Mouse (Mus musculus): ENCODE results near the gene Rsc1a1. TPM values are rescaled to one million over a fixed set of nuclear protein-coding genes. Genes with fewer than 3 reads are reported as not detected.

Rsc1a1 gene
- total RNA-seq, 2 experiments from 2014 or later = 1.4 to 2.3 TPM

GRCm38 (mm10) chr4:141653813-141654212, 31.6 kb downstream of the Rsc1a1 start:
- no peak for DNase-seq

DNA sequence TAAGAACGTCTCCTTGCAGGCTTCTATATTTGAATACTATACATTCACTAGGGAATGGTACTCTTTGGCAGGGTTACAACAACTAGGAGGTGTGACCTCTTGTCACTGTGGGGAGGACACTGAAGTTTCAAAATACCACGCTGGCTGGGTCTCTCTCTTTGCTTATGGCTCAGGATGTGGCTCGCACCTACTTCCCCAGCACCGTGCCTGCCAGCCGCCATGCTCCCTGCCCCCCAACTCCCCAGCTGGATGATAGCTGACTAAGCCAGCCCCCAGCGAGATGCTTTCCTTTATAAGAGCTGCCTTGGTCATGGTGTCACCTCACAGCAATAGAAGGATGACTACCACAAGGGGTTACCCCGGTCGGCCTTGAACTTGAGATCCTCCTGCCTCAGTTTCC, 32.4 kb downstream of the Rsc1a1 start:
- no peak for DNase-seq

GRCm38 (mm10) chr4:141651944-141652343, 33.5 kb downstream of the Rsc1a1 start:
- no peak for DNase-seq

DNA sequence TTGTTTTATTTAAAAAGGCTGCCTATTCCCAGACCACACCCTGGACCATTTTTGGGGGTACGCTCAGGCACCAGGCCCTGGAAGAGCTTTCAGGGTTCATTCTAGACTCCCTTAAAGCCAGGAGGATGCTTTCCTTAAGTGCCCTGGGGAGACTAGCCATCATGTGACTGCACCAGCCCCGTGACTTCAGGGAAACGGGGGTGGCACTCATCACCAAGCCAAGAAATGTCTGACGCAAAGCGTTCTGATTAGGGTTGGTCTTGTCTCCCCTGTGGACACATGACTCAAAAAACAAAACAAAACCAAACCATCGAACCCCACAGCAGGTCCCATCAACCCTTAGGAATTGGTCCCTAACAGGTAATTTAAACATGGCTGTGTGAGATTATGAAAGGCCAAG, 34.1 kb downstream of the Rsc1a1 start:
- DNase-seq = no peak

DNA sequence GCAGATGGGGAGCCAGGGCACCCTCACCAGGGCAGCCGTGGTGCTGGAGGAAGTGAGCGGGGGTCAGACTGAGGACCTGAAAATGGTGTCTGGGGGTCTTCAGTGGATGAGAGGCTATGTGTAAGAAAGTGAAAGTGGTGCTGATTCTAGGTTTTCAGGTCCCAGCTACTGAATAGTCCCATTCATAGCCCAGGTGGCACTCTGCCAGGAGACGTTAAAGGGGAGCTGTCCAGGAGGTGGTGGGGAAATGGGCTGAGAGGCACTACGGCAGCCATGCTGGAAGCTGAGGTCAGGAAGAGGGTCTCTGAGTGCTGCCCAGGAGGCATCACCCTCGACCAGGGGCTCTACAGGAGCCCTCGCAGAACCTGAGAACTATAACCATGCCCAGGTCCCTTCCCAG, 36.2 kb downstream of the Rsc1a1 start:
- DNase-seq = no peak

GRCm38 (mm10) chr4:141648262-141648661, 37.1 kb downstream of the Rsc1a1 start:
- DNase-seq = peak; percentile 51

DNA sequence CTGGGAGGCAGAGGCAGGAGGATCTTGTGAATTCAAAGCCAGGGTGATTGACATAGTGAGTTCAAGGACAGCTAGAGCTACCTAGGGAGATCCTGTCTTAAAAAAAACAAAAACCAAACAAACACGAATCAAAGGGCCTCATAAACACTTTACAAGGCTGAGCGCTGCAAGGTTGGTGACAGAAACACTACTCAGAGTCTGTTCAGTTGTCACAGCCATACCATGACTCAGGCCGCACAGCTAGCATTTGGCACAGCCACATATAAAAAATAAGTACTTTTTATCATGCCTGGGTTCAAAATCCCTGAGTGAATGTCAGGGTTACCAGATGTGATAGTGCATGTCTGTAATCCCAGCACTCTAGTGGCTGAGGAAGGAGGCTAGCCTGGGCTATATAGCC, 38.2 kb downstream of the Rsc1a1 start:
- no peak for DNase-seq

GRCm38 (mm10) chr4:141645988-141646387, 39.4 kb downstream of the Rsc1a1 start:
- no peak for DNase-seq

DNA sequence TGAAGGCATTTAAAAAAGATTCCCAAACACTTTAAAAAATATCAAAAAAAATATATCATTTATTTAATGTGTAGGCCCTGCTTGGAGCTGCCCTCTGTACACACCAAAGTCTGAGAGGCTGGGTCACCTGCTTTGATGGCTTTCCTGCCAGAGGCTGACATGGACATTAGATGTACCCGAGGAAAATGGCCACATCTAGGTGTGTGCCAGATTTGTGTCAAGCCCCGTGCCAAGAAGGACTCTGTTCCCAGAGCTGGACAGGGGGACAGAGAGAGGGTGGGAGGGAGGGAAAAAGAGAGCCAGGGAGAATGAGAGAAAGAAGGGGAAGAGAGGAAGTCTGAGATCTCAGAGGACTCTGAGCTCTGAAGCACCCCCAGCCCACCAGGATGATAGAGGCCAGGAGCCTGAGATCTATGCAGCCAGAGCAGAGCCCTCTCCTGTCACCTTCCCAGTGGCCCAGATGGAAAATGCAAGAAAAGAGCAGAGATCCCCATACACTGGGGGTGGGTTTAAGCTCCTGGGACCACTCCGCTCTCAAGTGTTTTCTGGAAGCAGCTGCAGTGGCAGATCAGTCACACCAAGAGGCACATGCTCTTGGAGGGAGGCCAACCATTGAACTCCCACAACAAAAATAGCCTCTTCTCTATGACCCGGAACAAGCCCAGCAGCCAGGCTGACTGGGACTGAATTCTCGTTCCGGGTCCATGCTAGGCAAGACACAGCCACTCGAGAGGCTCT, 42.1 kb downstream of the Rsc1a1 start:
- DNase-seq = peak; percentile 73

DNA sequence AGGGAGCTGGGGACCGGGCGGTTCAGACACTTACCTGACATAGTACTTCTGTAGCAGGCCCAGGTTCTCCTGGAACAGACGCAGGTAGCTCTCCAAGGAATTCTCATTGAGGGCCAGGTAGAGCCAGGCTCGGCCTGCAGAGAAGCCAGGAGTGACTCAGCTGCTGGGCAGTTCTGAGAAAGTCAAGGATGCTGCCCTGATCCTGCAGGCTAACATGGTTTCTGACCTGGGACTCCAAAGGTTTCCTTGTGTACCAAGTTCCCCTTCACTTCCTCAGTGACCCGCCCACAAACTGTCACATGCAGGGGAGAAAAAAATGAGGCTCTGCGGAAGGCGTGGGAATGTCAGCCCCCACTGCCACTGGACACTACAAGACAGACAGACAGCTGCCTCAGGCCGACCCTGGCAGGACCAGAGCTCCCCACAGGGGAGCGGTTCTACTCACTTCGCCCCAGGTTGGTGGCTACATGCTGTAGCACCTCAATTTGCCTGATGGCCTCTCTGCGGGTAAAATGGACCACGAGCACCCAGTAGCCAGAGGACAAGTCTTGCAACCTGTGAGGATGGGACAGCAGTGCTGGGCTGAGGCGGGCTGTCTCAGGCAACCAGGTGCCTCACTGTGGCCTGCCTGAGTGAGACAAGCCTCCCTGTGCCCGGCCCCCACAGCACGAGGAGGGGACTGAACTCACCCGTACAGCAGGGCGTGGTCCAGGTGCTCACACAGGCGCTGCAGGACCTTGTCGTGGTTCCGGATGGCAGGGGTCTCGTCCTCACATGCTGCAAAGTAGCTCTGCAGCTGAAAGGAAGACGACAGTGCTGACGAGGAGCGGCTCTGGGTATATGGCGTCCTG, 43.2 kb downstream of the Rsc1a1 start:
- no peak for DNase-seq

GRCm38 (mm10) chr4:141641353-141641771, 44.0 kb downstream of the Rsc1a1 start:
- DNase-seq = peak; percentile 66

DNA sequence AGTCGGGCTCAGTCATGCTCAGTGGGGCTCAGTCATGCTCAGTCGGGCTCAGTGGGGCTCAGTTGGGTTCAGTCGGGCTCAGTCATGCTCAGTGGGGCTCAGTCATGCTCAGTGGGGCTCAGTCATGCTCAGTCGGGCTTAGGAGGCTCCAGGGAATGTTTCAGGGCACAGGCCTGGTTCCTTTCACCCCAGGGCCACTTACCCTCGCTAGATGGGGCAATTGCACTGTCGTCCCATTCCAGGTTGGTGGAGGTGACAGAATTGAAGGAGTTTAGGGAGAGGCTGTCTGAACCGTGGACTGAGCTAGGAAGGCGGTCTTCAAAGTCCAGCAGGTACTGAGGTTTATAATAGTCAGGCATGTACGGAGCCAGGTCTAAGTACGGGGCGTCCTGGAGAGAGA, 45.9 kb downstream of the Rsc1a1 start:
- no peak for DNase-seq

GRCm38 (mm10) chr4:141636693-141637092, 48.7 kb downstream of the Rsc1a1 start:
- no peak for DNase-seq

GRCm38 (mm10) chr4:141635991-141636390, 49.4 kb downstream of the Rsc1a1 start:
- no peak for DNase-seq

Other genes starting within 250 kb of the Rsc1a1 start
- gene Srarp, start 249.5 kb downstream of the Rsc1a1 start, total RNA-seq (2021) = 1 to 10 TPM in 1 of 2 experiments, under 1 TPM in 1; 0.91 to 1.0 TPM
- 10 to 100 TPM; 24.7 to 25.5 TPM for gene Zbtb17, start 240.9 kb downstream of the Rsc1a1 start, total RNA-seq (2021)
- 10 to 100 TPM; 18.6 to 19.9 TPM for gene Spen, start 147.0 kb downstream of the Rsc1a1 start, total RNA-seq (2021)
- 1 to 10 TPM; 1.5 to 4.7 TPM for gene Fblim1, start 79.5 kb downstream of the Rsc1a1 start, total RNA-seq (2021)
- 1 to 10 TPM; 1.2 to 2.3 TPM for gene Tmem82, start 67.0 kb downstream of the Rsc1a1 start, total RNA-seq (2021)
- 10 to 100 TPM; 14.7 to 14.8 TPM for gene Slc25a34, start 61.8 kb downstream of the Rsc1a1 start, total RNA-seq (2021)
- gene Plekhm2, start 20.7 kb downstream of the Rsc1a1 start, total RNA-seq (2021) = 10 to 100 TPM; 24.3 to 32.7 TPM
- 10 to 100 TPM; 34.4 to 42.4 TPM for gene Ddi2, start 37.8 kb upstream of the Rsc1a1 start, total RNA-seq (2021)
- gene Agmat, start 61.1 kb upstream of the Rsc1a1 start, total RNA-seq (2021) = under 1 TPM in 1 of 2 experiments, not detected in 1; 0.20 TPM
- gene Dnajc16, start 105.3 kb upstream of the Rsc1a1 start, total RNA-seq (2021) = 10 to 100 TPM; 10.1 to 12.0 TPM
- gene Casp9, start 108.0 kb upstream of the Rsc1a1 start, total RNA-seq (2021) = 1 to 10 TPM; 2.0 TPM
- not detected for gene Cela2a, start 140.6 kb upstream of the Rsc1a1 start, total RNA-seq (2021)
- not detected for gene Ctrc, start 160.8 kb upstream of the Rsc1a1 start, total RNA-seq (2021)
- 1 to 10 TPM; 5.6 to 8.7 TPM for gene Efhd2, start 189.3 kb upstream of the Rsc1a1 start, total RNA-seq (2021)